Mouse (Mus musculus) left cerebral cortex, adult 11 months (tissue): ENCODE measurements at regions not wholly inside any gene's neighbourhood (a gene's known extent, or its start where the extent isn't known, plus 50 kb on each side); places are given as distances from the start of the nearest gene placed in this dataset.
"Not testable (repeated sequence)": the region's sequence is repeated elsewhere in the genome, so short reads cannot be mapped to it uniquely, and the experiment has no call there.

ENCODE experiments used
- DNase-seq: peaks from one replicate; pipeline ENCODE4 v3.0.0; 2022; ENCODE audit warnings: low spot score

- not testable (repeated sequence) for DNase-seq
Observed at GRCm38 (mm10) chr12:119102106-119102505, 135.9 kb upstream of the Abcb5 start.

GRCm38 (mm10) chr12:119099736-119100135, 133.5 kb upstream of the Abcb5 start:
- DNase-seq: no peak

GRCm38 (mm10) chr12:119097814-119098213, 131.6 kb upstream of the Abcb5 start:
- DNase-seq: no peak

- DNase-seq: no peak
Observed at GRCm38 (mm10) chr12:119094314-119094713, 128.1 kb upstream of the Abcb5 start.

- no peak for DNase-seq
Observed at GRCm38 (mm10) chr12:119093402-119093801, 127.2 kb upstream of the Abcb5 start.

GRCm38 (mm10) chr12:119089292-119089691, 123.1 kb upstream of the Abcb5 start:
- no peak for DNase-seq

- DNase-seq: no peak
Observed at GRCm38 (mm10) chr12:119088666-119089065, 122.4 kb upstream of the Abcb5 start.

GRCm38 (mm10) chr12:119084814-119085213, 118.6 kb upstream of the Abcb5 start:
- no peak for DNase-seq

- no peak for DNase-seq
Observed at GRCm38 (mm10) chr12:119082781-119083180, 116.6 kb upstream of the Abcb5 start.

GRCm38 (mm10) chr12:119075825-119076224, 109.6 kb upstream of the Abcb5 start:
- no peak for DNase-seq

- DNase-seq: peak; percentile 10
Observed at GRCm38 (mm10) chr12:119074742-119075478, 108.7 kb upstream of the Abcb5 start.

- no peak for DNase-seq
Observed at GRCm38 (mm10) chr12:119074147-119074546, 107.9 kb upstream of the Abcb5 start.

- DNase-seq: no peak
Observed at GRCm38 (mm10) chr12:119070963-119071362, 104.7 kb upstream of the Abcb5 start.

- no peak for DNase-seq
Observed at GRCm38 (mm10) chr12:119070446-119070845, 104.2 kb upstream of the Abcb5 start.

- no peak for DNase-seq
Observed at GRCm38 (mm10) chr12:119069747-119070146, 103.5 kb upstream of the Abcb5 start.

GRCm38 (mm10) chr12:119068079-119068478, 101.9 kb upstream of the Abcb5 start:
- no peak for DNase-seq

GRCm38 (mm10) chr12:119062931-119063330, 96.7 kb upstream of the Abcb5 start:
- no peak for DNase-seq

- DNase-seq: no peak
Observed at GRCm38 (mm10) chr12:119062490-119062889, 96.3 kb upstream of the Abcb5 start.

- DNase-seq: no peak
Observed at GRCm38 (mm10) chr12:119054560-119054959, 88.3 kb upstream of the Abcb5 start.

- DNase-seq: no peak
Observed at GRCm38 (mm10) chr12:119051692-119052379, 85.6 kb upstream of the Abcb5 start.

- no peak for DNase-seq
Observed at GRCm38 (mm10) chr12:119038306-119038705, 72.1 kb upstream of the Abcb5 start.

GRCm38 (mm10) chr12:119034828-119035227, 68.6 kb upstream of the Abcb5 start:
- DNase-seq: no peak

- no peak for DNase-seq
Observed at GRCm38 (mm10) chr12:119028711-119029110, 62.5 kb upstream of the Abcb5 start.

GRCm38 (mm10) chr12:119028161-119028560, 61.9 kb upstream of the Abcb5 start:
- no peak for DNase-seq
